Comparison of ENCODE assay signal across 15 mouse cellular contexts in genomic region chr8:12503344-12503743, GRCm38 (mm10).
DNase-seq lines count a peak whose midpoint lies in the region; ATAC-seq lines count a peak whose summit lies in the region.
"Had no signal": no experiment of that assay in that cellular context is flagged by ENCODE, and none has a peak within 500 bp of the region (broad histone marks: within the 10 kb centered on the region; RNA-seq: fewer than 3 reads in every experiment).

No protein-coding gene starts in this region.

- peaks cover 5% of the 10 kb centered on the region; the same call in 1 of the 2 replicates for H3K27me3 ChIP-seq in midbrain, embryonic 11.5 days (ENCODE audit: control insufficient read depth, insufficient read depth, low read length)
- peaks cover 14% of the 10 kb centered on the region for H3K27me3 ChIP-seq in midbrain, embryonic 15.5 days (replicated peaks)
- H3K27me3 ChIP-seq in forebrain, embryonic 13.5 days, result no peaks in the 10 kb centered on the region; the same call in 1 of the 2 replicates
- H3K27me3 ChIP-seq in neural tube, embryonic 11.5 days (ENCODE audit: control insufficient read depth, insufficient read depth, low read length), result peaks cover 26% of the 10 kb centered on the region

- DNase-seq in midbrain, embryonic 11.5 days (ENCODE audit: low spot score, missing footprints), result peak; percentile 91
- DNase-seq in ZHBTc4 (ENCODE audit: low read depth, low spot score), result peak; percentile 32
- DNase-seq in neural tube, embryonic 11.5 days (ENCODE audit: low spot score), result peak; percentile 55
- DNase-seq in heart, postnatal 36 days, result no peak
- no peak for DNase-seq in adrenal gland, adult 2 months
- DNase-seq: cerebellum, postnatal 14 days; heart, adult 2 months; right cerebral cortex, postnatal 14 days; thymus, postnatal 36 days had no signal

- no peak overlapping the region for H3K4me3 ChIP-seq in midbrain, embryonic 11.5 days (ENCODE audit: low read depth, low read length)
- no peak overlapping the region for H3K4me3 ChIP-seq in midbrain, embryonic 15.5 days
- no peak overlapping the region for H3K4me3 ChIP-seq in forebrain, embryonic 13.5 days
- no peak overlapping the region for H3K4me3 ChIP-seq in neural tube, embryonic 11.5 days (ENCODE audit: low read depth, low read length)
- H3K4me3 ChIP-seq: heart, adult 2 months had no signal

- peak overlapping the region; percentile 47; the same call in 1 of the 2 replicates for H3K9ac ChIP-seq in midbrain, embryonic 11.5 days (ENCODE audit: low read length)
- no peak overlapping the region for H3K9ac ChIP-seq in midbrain, embryonic 15.5 days
- H3K9ac ChIP-seq in forebrain, embryonic 13.5 days, result no peak overlapping the region
- H3K9ac ChIP-seq in neural tube, embryonic 11.5 days (ENCODE audit: low read length), result no peak overlapping the region
- H3K9ac ChIP-seq: limb, embryonic 15.5 days had no signal

- ATAC-seq in midbrain, embryonic 11.5 days (ENCODE audit: low FRiP score), result peak; percentile 62
- ATAC-seq in midbrain, embryonic 15.5 days (replicated peaks), result no peak
- ATAC-seq in forebrain, embryonic 13.5 days, result peak; percentile 62; the same call in 1 of the 2 replicates
- ATAC-seq in neural tube, embryonic 11.5 days (ENCODE audit: insufficient read depth, low FRiP score, low TSS enrichment), result peak; percentile 56; the same call in 1 of the 2 replicates

- H3K27ac ChIP-seq in midbrain, embryonic 11.5 days (ENCODE audit: low read depth, low read length), result peak overlapping the region; percentile 89
- no peak overlapping the region; the same call in 1 of the 2 replicates for H3K27ac ChIP-seq in midbrain, embryonic 15.5 days
- H3K27ac ChIP-seq in forebrain, embryonic 13.5 days, result peak overlapping the region; percentile 95
- H3K27ac ChIP-seq in neural tube, embryonic 11.5 days (ENCODE audit: low read depth, low read length), result no peak overlapping the region
- H3K27ac ChIP-seq: heart, adult 2 months; kidney, postnatal 0 days; limb, embryonic 15.5 days; macrophage; stomach, postnatal 0 days had no signal

- 1% methylated on average over 14 of the region's 14 CpGs for WGBS in midbrain, embryonic 11.5 days
- WGBS in midbrain, embryonic 15.5 days, result 4% methylated on average over 14 of the region's 14 CpGs
- under 1% methylated on average over 14 of the region's 14 CpGs for WGBS in forebrain, embryonic 13.5 days
- 2% methylated on average over 14 of the region's 14 CpGs for WGBS in neural tube, embryonic 11.5 days

- peaks cover 47% of the 10 kb centered on the region for H3K4me1 ChIP-seq in midbrain, embryonic 11.5 days (ENCODE audit: control insufficient read depth, insufficient read depth, low read length)
- peaks cover 32% of the 10 kb centered on the region for H3K4me1 ChIP-seq in midbrain, embryonic 15.5 days
- peaks cover 60% of the 10 kb centered on the region for H3K4me1 ChIP-seq in forebrain, embryonic 13.5 days
- peaks cover 17% of the 10 kb centered on the region for H3K4me1 ChIP-seq in neural tube, embryonic 11.5 days (ENCODE audit: control insufficient read depth, insufficient read depth, low read length)

- H3K9me3 ChIP-seq in midbrain, embryonic 11.5 days (ENCODE audit: control insufficient read depth, low read length), result no peaks in the 10 kb centered on the region
- no peaks in the 10 kb centered on the region for H3K9me3 ChIP-seq in midbrain, embryonic 15.5 days
- no peaks in the 10 kb centered on the region for H3K9me3 ChIP-seq in forebrain, embryonic 13.5 days (replicated peaks)
- H3K9me3 ChIP-seq in neural tube, embryonic 11.5 days (ENCODE audit: control insufficient read depth, low read length), result no peaks in the 10 kb centered on the region
- H3K9me3 ChIP-seq: limb, embryonic 15.5 days had no signal

- peak overlapping the region; percentile 37 for H3K4me2 ChIP-seq in midbrain, embryonic 11.5 days
- no peak overlapping the region for H3K4me2 ChIP-seq in midbrain, embryonic 15.5 days
- peak overlapping the region; percentile 57 for H3K4me2 ChIP-seq in forebrain, embryonic 13.5 days
- no peak overlapping the region for H3K4me2 ChIP-seq in neural tube, embryonic 11.5 days (ENCODE audit: low read depth)

- intact Hi-C loops in heart, postnatal 36 days (cut with DNase I), result no loop called here

- no peaks in the 10 kb centered on the region for H3K36me3 ChIP-seq in midbrain, embryonic 11.5 days (ENCODE audit: control insufficient read depth, insufficient read depth, low read length)
- no peaks in the 10 kb centered on the region for H3K36me3 ChIP-seq in midbrain, embryonic 15.5 days (replicated peaks)
- H3K36me3 ChIP-seq in forebrain, embryonic 13.5 days (ENCODE audit: poor library complexity, severe bottlenecking), result no peaks in the 10 kb centered on the region
- no peaks in the 10 kb centered on the region for H3K36me3 ChIP-seq in neural tube, embryonic 11.5 days (ENCODE audit: control insufficient read depth, insufficient read depth, low read length)
- H3K36me3 ChIP-seq: limb, embryonic 15.5 days had no signal

Comparison
In these comparisons a context has a peak if more than half of its experiments do, and no peak if none do; other contexts are left out.
1. H3K27ac ChIP-seq: peak in midbrain, embryonic 11.5 days (single experiment) and forebrain, embryonic 13.5 days (single experiment); none in midbrain, embryonic 15.5 days (single experiment) and neural tube, embryonic 11.5 days (single experiment).
2. H3K4me2 ChIP-seq: peak in midbrain, embryonic 11.5 days (single experiment) and forebrain, embryonic 13.5 days (single experiment); none in midbrain, embryonic 15.5 days (single experiment) and neural tube, embryonic 11.5 days (single experiment).
3. DNase-seq: peak in midbrain, embryonic 11.5 days (single experiment), ZHBTc4 (single experiment) and neural tube, embryonic 11.5 days (single experiment); none in heart, postnatal 36 days (0 of 2) and adrenal gland, adult 2 months (single experiment).